Mouse (Mus musculus) forebrain, embryonic 16.5 days (tissue): ENCODE measurements at regions not wholly inside any gene's neighbourhood (a gene's known extent, or its start where the extent isn't known, plus 50 kb on each side); places are given as distances from the start of the nearest gene placed in this dataset.
A peak's percentile ranks its signal among the peaks of the same experiment; 100 is the strongest.

Experiments
- ATAC-seq: fragments of 200-750 bp; cut with Nextera tagmentation; 2 replicates; pipeline ENCODE4 v1.8.0; 2017; ENCODE audit warnings: mild to moderate bottlenecking, moderate library complexity
- H3K27ac ChIP-seq: fragments of 300-500 bp; sonication (generic); 2 replicates; pipeline ENCODE4 v1.5.1; 2014; ENCODE audit warnings: low read length, control low read depth
- H3K27me3 ChIP-seq: fragments of 300-500 bp; sonication (generic); replicated peaks from 2 replicates; pipeline ENCODE4 v1.6.1; 2014; ENCODE audit warnings: low read length; ENCODE audit not compliant: control insufficient read depth, insufficient read depth
- H3K36me3 ChIP-seq: fragments of 300-500 bp; sonication (generic); 2 replicates; pipeline ENCODE4 v1.6.1; 2014; ENCODE audit not compliant: control insufficient read depth, insufficient read depth
- H3K4me1 ChIP-seq: fragments of 300-500 bp; sonication (generic); replicated peaks from 2 replicates; pipeline ENCODE4 v1.6.1; 2014; ENCODE audit warnings: low read length; ENCODE audit not compliant: control insufficient read depth, insufficient read depth
- H3K4me2 ChIP-seq: fragments of 300-500 bp; sonication (generic); 2 replicates; pipeline ENCODE4 v1.6.1; 2014; ENCODE audit warnings: mild to moderate bottlenecking, low read length, control low read depth
- H3K4me3 ChIP-seq: fragments of 300-500 bp; sonication (generic); replicated peaks from 2 replicates; pipeline ENCODE4 v1.5.1; 2014; ENCODE audit warnings: mild to moderate bottlenecking, low read length, control low read depth
- H3K9ac ChIP-seq: fragments of 300-500 bp; sonication (generic); replicated peaks from 2 replicates; pipeline ENCODE4 v1.6.1; 2014; ENCODE audit warnings: low read depth, low read length, control low read depth
- H3K9me3 ChIP-seq: fragments of 300-500 bp; sonication (generic); 2 replicates; pipeline ENCODE4 v1.6.1; 2016; ENCODE audit warnings: low read length; ENCODE audit not compliant: control insufficient read depth
- WGBS: fragments of 180-500 bp; shearing (Covaris S2); extraction: QIAGEN DNeasy Blood & Tissue Kit; methylation state at CpG from one replicate; pipeline ENCODE4 v1.1.7; 2014; 5-methylcytosine and 5-hydroxymethylcytosine counted together

- no peak overlapping the region for H3K4me3 ChIP-seq
- H3K27me3 ChIP-seq, result no peaks in the 10 kb centered on the region
- no peak for ATAC-seq
- 89% methylated on average over 9 of the region's 9 CpGs for WGBS
- no peaks in the 10 kb centered on the region for H3K9me3 ChIP-seq
- no peaks in the 10 kb centered on the region for H3K4me1 ChIP-seq
- H3K27ac ChIP-seq, result no peak overlapping the region
- no peaks in the 10 kb centered on the region for H3K36me3 ChIP-seq
- no peak overlapping the region for H3K9ac ChIP-seq
- H3K4me2 ChIP-seq, result no peak overlapping the region
Observed at GRCm38 (mm10) chr8:36394487-36394886, 598.9 kb upstream of the AI429214 start.

- 91% methylated on average over 1 of the region's 1 CpGs for WGBS
Observed at GRCm38 (mm10) chr8:36396493-36396892, 596.9 kb upstream of the AI429214 start.

GRCm38 (mm10) chr8:36406706-36407105, 586.7 kb upstream of the AI429214 start:
- Histone ChIP-seq H3K36me3 (no peaks in the 10 kb centered on the region), H3K27me3 (no peaks in the 10 kb centered on the region), H3K4me1 (no peaks in the 10 kb centered on the region), H3K9ac (no peak overlapping the region), H3K9me3 (no peaks in the 10 kb centered on the region), H3K4me2 (no peak overlapping the region), H3K4me3 (no peak overlapping the region), H3K27ac (no peak overlapping the region)
- peak; percentile 68; the same call in 1 of the 2 replicates for ATAC-seq
- WGBS, result 56% methylated on average over 2 of the region's 2 CpGs

More at GRCm38 (mm10) chr8:36396493-36396892, 596.9 kb upstream of the AI429214 start:
- Histone ChIP-seq H3K4me3 (no peak overlapping the region), H3K36me3 (no peaks in the 10 kb centered on the region), H3K4me2 (no peak overlapping the region), H3K27me3 (no peaks in the 10 kb centered on the region), H3K9ac (no peak overlapping the region), H3K4me1 (no peaks in the 10 kb centered on the region), H3K27ac (no peak overlapping the region), H3K9me3 (no peaks in the 10 kb centered on the region)
- no peak for ATAC-seq
